Mouse (Mus musculus): ENCODE measurements around the gene 6430628N08Rik. TPM values are rescaled to one million over a fixed set of nuclear protein-coding genes. Genes with fewer than 3 reads are reported as not detected.

6430628N08Rik gene
- polyA plus RNA-seq, 1 experiment: not detected

DNA sequence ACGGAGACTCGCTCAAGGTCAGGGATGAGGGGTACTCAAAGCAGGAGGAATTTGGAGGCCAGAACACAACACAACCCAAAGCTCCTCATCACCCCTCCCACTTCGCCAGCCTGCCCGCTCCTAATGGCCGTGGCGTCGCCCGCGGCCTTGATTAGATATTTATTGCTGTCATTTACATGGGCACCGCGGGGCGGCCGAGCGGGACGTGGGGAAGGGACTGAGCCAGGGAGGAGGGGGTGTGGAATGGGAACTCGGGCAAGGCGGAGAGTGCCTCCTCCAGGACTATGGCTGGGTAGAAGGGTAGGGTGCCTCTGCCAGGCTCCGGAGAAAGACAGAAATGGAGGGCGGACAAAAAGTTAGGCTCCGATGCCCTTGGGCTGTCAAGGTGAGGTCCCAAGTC lies 46.2 kb downstream of the 6430628N08Rik start:
- H3ac ChIP-seq (ENCODE audit: control insufficient read depth, insufficient read length, low read depth): no peak overlapping the region
- no peaks in the 10 kb centered on the region for H3K79me2 ChIP-seq (ENCODE audit: control insufficient read depth, insufficient read depth)
- no peaks in the 10 kb centered on the region for H3K79me3 ChIP-seq (ENCODE audit: low read depth)
- H3K36me3 ChIP-seq (ENCODE audit: control insufficient read depth, insufficient read depth): no peaks in the 10 kb centered on the region
- TF ChIP-seq MAX (IDR thresholded peaks at IDR 0.05) (no peak), CEBPB (IDR thresholded peaks at IDR 0.05; ENCODE audit: low read depth) (no peak), MYOD1 (IDR thresholded peaks at IDR 0.05; ENCODE audit: control insufficient read depth, insufficient read length, low read depth) (no peak), MYOG (IDR thresholded peaks at IDR 0.05; ENCODE audit: control insufficient read depth, extremely low read depth, insufficient read length) (no peak)
- H3K27me3 ChIP-seq (ENCODE audit: control insufficient read depth, insufficient read depth, insufficient read length): peaks cover 91% of the 10 kb centered on the region
- no peak overlapping the region for H3K4me3 ChIP-seq (ENCODE audit: insufficient read depth, poor library complexity, severe bottlenecking)

DNA sequence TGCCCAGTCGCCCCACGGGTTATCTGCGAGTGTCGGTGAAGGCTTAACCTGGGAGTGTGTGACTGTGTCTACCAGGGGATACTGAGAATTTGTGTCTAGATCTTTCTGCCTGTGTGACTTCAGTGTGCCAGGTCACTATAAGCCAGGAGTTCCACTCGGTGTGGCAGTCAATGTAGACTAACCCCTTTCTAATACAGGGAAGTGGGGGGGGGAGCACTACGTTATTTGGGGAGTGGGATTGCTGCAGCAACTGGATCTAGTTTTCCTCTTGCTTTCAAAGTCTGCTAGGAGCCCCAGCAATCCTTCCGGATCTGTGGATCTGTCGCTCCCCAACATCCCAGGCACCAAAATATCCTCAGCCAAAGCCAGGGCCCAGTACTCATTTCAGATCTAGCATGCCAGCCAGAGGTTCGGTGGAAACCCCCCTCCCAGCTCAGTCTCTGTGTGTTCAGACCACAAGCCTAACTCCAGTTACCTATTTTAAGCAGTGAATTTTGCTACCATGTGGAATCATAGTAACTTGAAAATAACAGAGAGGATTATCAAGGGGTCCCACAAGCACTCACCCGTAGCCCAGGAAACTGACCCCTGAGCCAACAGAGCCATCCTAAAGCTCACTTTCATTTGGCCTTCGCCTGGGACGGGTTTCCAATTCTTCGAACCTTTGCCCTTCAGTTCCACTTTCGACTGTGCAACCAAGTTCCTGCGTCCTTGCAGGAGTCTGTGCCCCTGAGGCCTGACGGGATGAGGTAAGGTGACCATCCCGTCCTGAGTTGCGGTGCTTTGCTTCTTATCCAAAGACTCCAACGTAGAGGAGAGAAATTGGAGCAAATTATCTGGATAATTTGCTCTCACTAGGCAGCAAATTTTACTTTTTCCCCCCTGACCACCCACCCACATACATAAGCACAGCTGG lies 46.9 kb downstream of the 6430628N08Rik start:
- no peaks in the 10 kb centered on the region for H3K79me2 ChIP-seq (ENCODE audit: control insufficient read depth, insufficient read depth)
- peaks cover 97% of the 10 kb centered on the region for H3K27me3 ChIP-seq (ENCODE audit: control insufficient read depth, insufficient read depth, insufficient read length)
- no peaks in the 10 kb centered on the region for H3K79me3 ChIP-seq (ENCODE audit: low read depth)
- TF ChIP-seq CTCF (IDR thresholded peaks at IDR 0.05; ENCODE audit: control insufficient read depth, insufficient read depth, insufficient read length): no peak
- no peak for TF ChIP-seq MAX (IDR thresholded peaks at IDR 0.05)
- no peak for TF ChIP-seq FOSL1 (IDR thresholded peaks at IDR 0.05; ENCODE audit: insufficient read depth, low read length, poor library complexity, severe bottlenecking)
- no peak for TF ChIP-seq CEBPB (IDR thresholded peaks at IDR 0.05; ENCODE audit: low read depth)
- no peak for TF ChIP-seq MYOD1 (IDR thresholded peaks at IDR 0.05; ENCODE audit: control insufficient read depth, insufficient read length, low read depth)
- no peak for TF ChIP-seq USF1 (IDR thresholded peaks at IDR 0.05; ENCODE audit: low read depth)
- TF ChIP-seq MYOG (IDR thresholded peaks at IDR 0.05; ENCODE audit: control insufficient read depth, extremely low read depth, insufficient read length): no peak
- no peak overlapping the region for H3K4me3 ChIP-seq (ENCODE audit: insufficient read depth, poor library complexity, severe bottlenecking)
- no peaks in the 10 kb centered on the region for H3K36me3 ChIP-seq (ENCODE audit: control insufficient read depth, insufficient read depth)
- no peak overlapping the region for H3ac ChIP-seq (ENCODE audit: control insufficient read depth, insufficient read length, low read depth)

DNA sequence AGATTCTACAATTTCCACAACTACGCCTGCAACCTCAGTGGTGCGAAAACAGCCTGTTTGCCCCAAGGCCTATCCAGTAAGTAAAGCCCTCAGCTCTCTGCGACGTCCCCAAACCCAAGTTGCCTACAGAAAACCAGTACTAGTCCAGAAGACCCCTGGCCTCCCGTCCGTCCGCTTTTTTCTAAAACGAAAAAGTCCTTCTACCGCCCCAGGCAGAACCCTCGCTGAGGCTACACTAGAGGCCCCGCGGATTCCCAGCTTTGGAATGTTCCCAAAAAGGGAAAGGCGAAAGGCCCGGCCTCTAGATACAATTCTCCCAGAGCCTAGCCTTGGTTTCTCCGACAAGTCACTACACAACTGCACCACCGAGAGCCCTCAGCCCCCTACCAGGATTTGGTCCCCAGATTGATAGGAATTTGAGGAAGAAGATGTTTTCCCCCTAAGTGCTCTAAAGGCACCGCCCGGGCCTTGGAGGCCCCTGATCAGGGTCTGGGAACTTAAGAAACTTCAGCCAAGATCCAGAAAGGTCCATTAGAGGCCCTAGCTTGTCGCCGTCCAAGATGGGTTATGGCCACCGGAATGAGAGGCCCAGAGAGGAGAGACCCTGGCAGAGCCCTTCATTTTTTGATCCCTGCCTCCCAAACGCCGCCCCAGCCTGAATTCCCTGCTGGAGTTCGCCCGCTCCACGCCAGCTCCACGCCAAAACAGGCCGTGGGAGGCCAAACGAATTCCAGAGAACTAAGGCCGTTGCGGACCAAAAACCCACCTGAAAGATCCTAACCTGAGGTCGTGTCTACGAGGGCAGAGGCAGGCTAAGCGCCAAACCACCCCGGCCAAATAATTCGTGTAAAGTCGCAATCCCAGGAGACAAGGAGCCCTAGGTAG lies 48.1 kb downstream of the 6430628N08Rik start:
- no peak for TF ChIP-seq MAX (IDR thresholded peaks at IDR 0.05)
- TF ChIP-seq USF1 (IDR thresholded peaks at IDR 0.05; ENCODE audit: low read depth): no peak
- TF ChIP-seq FOSL1 (IDR thresholded peaks at IDR 0.05; ENCODE audit: insufficient read depth, low read length, poor library complexity, severe bottlenecking): no peak
- TF ChIP-seq MYOG (IDR thresholded peaks at IDR 0.05; ENCODE audit: control insufficient read depth, extremely low read depth, insufficient read length): no peak
- no peak for TF ChIP-seq CTCF (IDR thresholded peaks at IDR 0.05; ENCODE audit: control insufficient read depth, insufficient read depth, insufficient read length)
- no peak for TF ChIP-seq CEBPB (IDR thresholded peaks at IDR 0.05; ENCODE audit: low read depth)
- TF ChIP-seq MYOD1 (IDR thresholded peaks at IDR 0.05; ENCODE audit: control insufficient read depth, insufficient read length, low read depth): no peak
- Histone ChIP-seq H3K4me3 (ENCODE audit: insufficient read depth, poor library complexity, severe bottlenecking) (no peak overlapping the region), H3K36me3 (ENCODE audit: control insufficient read depth, insufficient read depth) (no peaks in the 10 kb centered on the region), H3K79me3 (ENCODE audit: low read depth) (no peaks in the 10 kb centered on the region), H3K27me3 (ENCODE audit: control insufficient read depth, insufficient read depth, insufficient read length) (peaks cover 95% of the 10 kb centered on the region), H3ac (ENCODE audit: control insufficient read depth, insufficient read length, low read depth) (no peak overlapping the region), H3K79me2 (ENCODE audit: control insufficient read depth, insufficient read depth) (no peaks in the 10 kb centered on the region)

DNA sequence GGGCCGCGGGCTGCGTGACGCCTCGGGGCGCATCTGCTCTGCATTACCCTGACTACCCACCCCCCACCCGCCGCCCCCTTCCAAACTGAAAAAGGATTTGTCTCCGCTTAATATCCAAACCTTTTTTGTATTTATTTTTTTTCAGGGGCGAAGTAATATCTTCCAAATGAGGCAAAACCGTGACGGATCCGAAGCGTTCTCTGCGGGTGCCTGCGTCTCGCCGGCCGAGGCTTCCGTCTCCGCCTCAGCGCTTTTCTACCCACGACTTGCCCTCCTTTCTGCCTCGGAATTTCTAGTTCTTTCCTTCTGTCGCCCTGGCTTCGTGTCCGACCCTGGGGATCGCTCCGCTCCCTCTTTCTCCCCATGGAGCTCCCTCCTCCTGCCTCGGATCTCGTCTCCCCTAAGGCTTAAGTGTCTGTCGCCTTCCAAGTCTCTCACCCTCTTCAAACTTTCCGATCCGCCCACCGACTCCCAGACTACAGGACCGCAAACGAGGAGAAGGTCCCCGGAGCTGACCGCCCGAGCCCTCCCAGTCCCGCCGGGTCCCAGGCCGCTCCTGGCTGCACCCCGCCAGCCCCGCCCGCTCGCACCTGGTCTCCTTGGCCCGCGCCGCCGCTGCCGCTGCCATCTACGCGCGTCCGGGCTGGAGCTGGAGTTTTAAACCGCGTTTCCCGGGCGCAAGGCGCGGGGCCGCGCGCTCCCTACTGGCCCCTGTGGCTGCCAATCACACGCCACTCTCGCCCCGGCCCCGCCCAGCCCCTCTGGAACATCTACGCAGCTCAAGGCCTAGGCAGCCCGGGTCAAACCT lies 49.0 kb downstream of the 6430628N08Rik start, which contains the start of gene Dmbx1:
Dmbx1 (minus strand) TSS at position 632 of the 808 bp plus-strand sequence.
- TF ChIP-seq CTCF (IDR thresholded peaks at IDR 0.05; ENCODE audit: control insufficient read depth, insufficient read depth, insufficient read length): no peak
- Histone ChIP-seq H3ac (ENCODE audit: control insufficient read depth, insufficient read length, low read depth) (no peak within 1 kb of the TSS), H3K79me2 (ENCODE audit: control insufficient read depth, insufficient read depth) (no peaks in the 10 kb centered on the region), H3K4me3 (ENCODE audit: insufficient read depth, poor library complexity, severe bottlenecking) (no peak within 1 kb of the TSS), H3K27me3 (ENCODE audit: control insufficient read depth, insufficient read depth, insufficient read length) (peaks cover 97% of the 10 kb centered on the region), H3K79me3 (ENCODE audit: low read depth) (no peaks in the 10 kb centered on the region), H3K36me3 (ENCODE audit: control insufficient read depth, insufficient read depth) (no peaks in the 10 kb centered on the region)

DNA sequence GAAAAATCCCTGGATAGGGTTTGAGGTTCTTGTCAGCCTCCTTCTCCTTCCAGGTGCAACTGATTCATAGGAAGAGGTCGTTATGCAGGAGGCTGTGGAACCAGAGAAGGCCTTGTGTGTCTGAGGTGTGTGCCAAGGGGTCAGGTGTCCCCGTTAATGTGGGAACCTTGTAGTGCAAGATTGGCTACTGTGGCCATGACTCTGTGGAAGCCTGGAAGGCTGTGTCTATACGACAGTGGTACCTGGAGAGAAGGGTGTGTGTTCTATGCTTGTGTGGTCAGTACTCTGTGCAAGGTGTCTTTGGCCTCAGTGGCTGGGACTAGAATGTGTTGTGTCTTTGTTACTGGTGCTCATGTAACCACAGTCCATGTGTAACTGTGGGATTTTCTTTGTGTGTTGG lies 50.2 kb downstream of the 6430628N08Rik start:
- no peak overlapping the region for H3ac ChIP-seq (ENCODE audit: control insufficient read depth, insufficient read length, low read depth)
- H3K27me3 ChIP-seq (ENCODE audit: control insufficient read depth, insufficient read depth, insufficient read length): peaks cover 98% of the 10 kb centered on the region
- no peak for TF ChIP-seq USF1 (IDR thresholded peaks at IDR 0.05; ENCODE audit: low read depth)
- no peak for TF ChIP-seq MAX (IDR thresholded peaks at IDR 0.05)
- TF ChIP-seq MYOD1 (IDR thresholded peaks at IDR 0.05; ENCODE audit: control insufficient read depth, insufficient read length, low read depth): no peak
- TF ChIP-seq CEBPB (IDR thresholded peaks at IDR 0.05; ENCODE audit: low read depth): no peak
- no peak for TF ChIP-seq CTCF (IDR thresholded peaks at IDR 0.05; ENCODE audit: control insufficient read depth, insufficient read depth, insufficient read length)
- no peak for TF ChIP-seq MYOG (IDR thresholded peaks at IDR 0.05; ENCODE audit: control insufficient read depth, extremely low read depth, insufficient read length)
- no peak for TF ChIP-seq FOSL1 (IDR thresholded peaks at IDR 0.05; ENCODE audit: insufficient read depth, low read length, poor library complexity, severe bottlenecking)

More for the DNA sequence above, 50.2 kb downstream of the 6430628N08Rik start:
- no peak overlapping the region for H3K4me3 ChIP-seq (ENCODE audit: insufficient read depth, poor library complexity, severe bottlenecking)
- H3K79me2 ChIP-seq (ENCODE audit: control insufficient read depth, insufficient read depth): no peaks in the 10 kb centered on the region
- H3K36me3 ChIP-seq (ENCODE audit: control insufficient read depth, insufficient read depth): no peaks in the 10 kb centered on the region
- no peaks in the 10 kb centered on the region for H3K79me3 ChIP-seq (ENCODE audit: low read depth)

All from C2C12 (cell line).